Mouse (Mus musculus): Measurements from ENCODE around the gene Lemd1. TPM values are rescaled to one million over a fixed set of nuclear protein-coding genes. Genes with fewer than 3 reads are reported as not detected.
"Not testable (repeated sequence)": the region's sequence is repeated elsewhere in the genome, so short reads cannot be mapped to it uniquely, and the experiment has no call there.

The Lemd1 gene
- polyA plus RNA-seq, 2 experiments: not detected

DNA sequence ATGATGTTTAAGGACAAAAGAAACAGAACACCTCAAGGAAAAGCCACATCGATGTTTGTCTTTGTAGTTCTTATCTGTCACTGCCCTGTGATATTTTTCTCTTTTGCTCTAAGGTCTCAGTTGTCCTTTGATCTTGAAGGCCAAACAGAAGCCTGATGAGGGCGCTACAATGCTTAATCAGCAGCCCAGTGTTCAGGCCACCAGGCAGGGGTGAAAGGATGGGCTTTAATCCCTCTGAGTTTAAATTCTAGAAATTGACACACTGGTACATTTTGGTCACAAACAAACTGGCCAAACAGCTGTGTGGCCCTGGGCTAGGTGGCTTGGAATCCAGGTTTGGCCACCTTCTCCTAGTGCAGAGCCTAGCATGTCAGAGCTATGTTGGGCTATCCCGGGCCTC lies 85.5 kb downstream of the Lemd1 start:
- 39% methylated on average over 3 of the region's 3 CpGs for WGBS (ENCODE audit: insufficient replicate concordance)
- no peak overlapping the region for H3K4me3 ChIP-seq (ENCODE audit: insufficient read depth in 1 of 2, low read depth in 2 of 2, low read length in 2 of 2)
- H3K9ac ChIP-seq (replicated peaks): no peak overlapping the region
- no peak for ATAC-seq (ENCODE audit: insufficient read depth)
- H3K4me2 ChIP-seq (ENCODE audit: low read depth): no peak overlapping the region
- H3K27me3 ChIP-seq (ENCODE audit: control insufficient read depth, insufficient read depth, low read length): no peaks in the 10 kb centered on the region
- H3K36me3 ChIP-seq (replicated peaks; ENCODE audit: control insufficient read depth, insufficient read depth, low read depth): no peaks in the 10 kb centered on the region
- no peak overlapping the region for H3K27ac ChIP-seq
- TF ChIP-seq CTCF (IDR thresholded peaks at IDR 0.05; ENCODE audit: low read depth) (no peak), EP300 (IDR thresholded peaks at IDR 0.05; ENCODE audit: low read depth) (no peak)
- H3K9me3 ChIP-seq (ENCODE audit: control insufficient read depth, low read length): no peaks in the 10 kb centered on the region
- no peaks in the 10 kb centered on the region for H3K4me1 ChIP-seq (replicated peaks; ENCODE audit: control insufficient read depth in 2 of 2, insufficient read depth in 2 of 2, low read length in 1 of 2)
- DNase-seq (ENCODE audit: low read depth in 3 of 3, low spot score in 3 of 3): no peak

DNA sequence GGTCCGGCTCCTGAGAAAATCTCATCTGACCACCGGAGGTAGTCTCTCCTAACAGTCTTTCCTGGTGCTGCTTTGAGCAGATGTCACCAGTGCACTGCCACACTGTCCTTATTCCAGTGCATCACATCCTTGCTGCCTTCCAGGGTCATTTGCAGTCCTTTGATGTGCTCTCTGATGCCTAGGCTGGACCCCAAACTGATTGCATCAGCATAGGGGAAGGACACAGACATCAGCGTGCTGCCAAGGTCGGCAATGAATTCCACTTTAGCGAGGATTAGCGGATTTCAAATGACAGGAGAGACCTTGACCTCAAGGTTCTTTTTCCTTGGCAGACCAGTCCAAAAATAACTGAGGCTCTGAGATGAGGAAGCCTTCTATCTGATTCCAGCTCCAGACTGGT lies 85.9 kb downstream of the Lemd1 start:
- H3K4me2 ChIP-seq (ENCODE audit: low read depth): no peak overlapping the region
- H3K27ac ChIP-seq: no peak overlapping the region
- 59% methylated on average over 6 of the region's 6 CpGs for WGBS (ENCODE audit: insufficient replicate concordance)
- no peaks in the 10 kb centered on the region for H3K36me3 ChIP-seq (replicated peaks; ENCODE audit: control insufficient read depth, insufficient read depth, low read depth)
- TF ChIP-seq CTCF (IDR thresholded peaks at IDR 0.05; ENCODE audit: low read depth) (no peak), EP300 (IDR thresholded peaks at IDR 0.05; ENCODE audit: low read depth) (no peak)
- no peak overlapping the region for H3K4me3 ChIP-seq (ENCODE audit: insufficient read depth in 1 of 2, low read depth in 2 of 2, low read length in 2 of 2)
- no peaks in the 10 kb centered on the region for H3K27me3 ChIP-seq (ENCODE audit: control insufficient read depth, insufficient read depth, low read length)
- no peak overlapping the region for H3K9ac ChIP-seq (replicated peaks)
- no peak for ATAC-seq (ENCODE audit: insufficient read depth)
- DNase-seq (ENCODE audit: low read depth in 3 of 3, low spot score in 3 of 3): no peak
- H3K4me1 ChIP-seq (replicated peaks; ENCODE audit: control insufficient read depth in 2 of 2, insufficient read depth in 2 of 2, low read length in 1 of 2): no peaks in the 10 kb centered on the region
- H3K9me3 ChIP-seq (ENCODE audit: control insufficient read depth, low read length): no peaks in the 10 kb centered on the region

DNA sequence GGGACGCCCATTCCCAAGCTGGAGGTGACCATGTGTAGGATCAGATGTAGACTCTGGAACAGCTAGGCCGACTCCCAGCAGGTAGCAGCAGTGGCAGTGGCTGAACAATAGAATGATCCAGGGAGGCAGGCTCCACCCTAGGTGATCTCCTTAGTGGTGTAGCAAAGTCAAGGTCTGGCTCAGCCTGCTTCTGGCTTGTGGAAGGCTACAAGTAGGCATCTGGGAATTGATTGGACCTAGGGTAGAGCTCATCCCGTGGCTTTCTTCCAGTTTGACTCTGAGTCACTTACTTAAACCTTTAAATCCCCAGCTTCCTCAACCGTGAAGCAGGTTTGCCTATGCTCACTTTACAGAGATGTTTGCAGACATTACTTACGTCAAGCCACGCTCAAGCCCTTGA lies 89.4 kb downstream of the Lemd1 start:
- not testable (repeated sequence) for ATAC-seq (ENCODE audit: insufficient read depth); H3K4me2 ChIP-seq (ENCODE audit: low read depth); H3K36me3 ChIP-seq (replicated peaks; ENCODE audit: control insufficient read depth, insufficient read depth, low read depth); H3K4me3 ChIP-seq (ENCODE audit: insufficient read depth in 1 of 2, low read depth in 2 of 2, low read length in 2 of 2); H3K4me1 ChIP-seq (replicated peaks; ENCODE audit: control insufficient read depth in 2 of 2, insufficient read depth in 2 of 2, low read length in 1 of 2); H3K27me3 ChIP-seq (ENCODE audit: control insufficient read depth, insufficient read depth, low read length); DNase-seq (ENCODE audit: low read depth in 3 of 3, low spot score in 3 of 3); H3K9me3 ChIP-seq (ENCODE audit: control insufficient read depth, low read length); H3K27ac ChIP-seq; H3K9ac ChIP-seq (replicated peaks)
- 58% methylated on average over 6 of the region's 6 CpGs for WGBS (ENCODE audit: insufficient replicate concordance)

DNA sequence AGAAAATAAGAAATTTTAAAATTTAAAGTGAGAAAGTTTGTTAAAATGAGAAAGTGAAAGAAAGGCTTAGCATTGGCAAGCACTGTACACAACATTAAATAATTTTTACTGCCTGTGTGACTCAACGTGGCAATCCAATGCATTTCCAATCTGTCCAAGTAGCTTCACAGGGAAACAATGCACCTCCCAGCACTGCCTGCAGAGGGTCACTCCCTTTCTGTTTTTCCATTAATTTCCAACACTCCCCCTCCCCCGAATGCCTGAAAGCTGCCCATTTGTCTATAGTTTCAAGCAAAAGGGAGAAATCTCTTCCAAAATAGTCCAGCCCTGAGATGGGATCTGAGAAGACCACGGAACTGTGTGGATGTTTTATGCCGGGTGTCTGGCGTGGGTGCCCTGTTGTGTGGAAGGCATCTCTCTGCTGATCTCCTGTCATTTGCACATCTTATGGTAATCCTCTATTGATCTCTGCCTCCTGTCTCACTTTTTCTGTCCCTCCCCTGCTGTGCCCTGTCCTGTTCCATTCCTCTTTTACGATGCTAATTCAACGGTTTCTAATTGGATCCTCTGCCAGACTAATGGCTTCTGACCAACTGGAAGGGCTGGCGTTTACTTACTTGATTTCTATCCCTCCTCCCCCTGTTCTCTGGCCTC lies 90.4 kb downstream of the Lemd1 start:
- no peaks in the 10 kb centered on the region for H3K27me3 ChIP-seq (ENCODE audit: control insufficient read depth, insufficient read depth, low read length)
- H3K4me1 ChIP-seq (replicated peaks; ENCODE audit: control insufficient read depth in 2 of 2, insufficient read depth in 2 of 2, low read length in 1 of 2): no peaks in the 10 kb centered on the region
- TF ChIP-seq EP300 (IDR thresholded peaks at IDR 0.05; ENCODE audit: low read depth): no peak
- no peak for TF ChIP-seq CTCF (IDR thresholded peaks at IDR 0.05; ENCODE audit: low read depth)
- 34% methylated on average over 8 of the region's 8 CpGs for WGBS (ENCODE audit: insufficient replicate concordance)
- no peak for DNase-seq (ENCODE audit: low read depth in 3 of 3, low spot score in 3 of 3)
- ATAC-seq (ENCODE audit: insufficient read depth): no peak
- H3K27ac ChIP-seq: no peak overlapping the region
- H3K9me3 ChIP-seq (ENCODE audit: control insufficient read depth, low read length): no peaks in the 10 kb centered on the region
- H3K4me3 ChIP-seq (ENCODE audit: insufficient read depth in 1 of 2, low read depth in 2 of 2, low read length in 2 of 2): no peak overlapping the region
- no peak overlapping the region for H3K4me2 ChIP-seq (ENCODE audit: low read depth)
- no peaks in the 10 kb centered on the region for H3K36me3 ChIP-seq (replicated peaks; ENCODE audit: control insufficient read depth, insufficient read depth, low read depth)
- H3K9ac ChIP-seq (replicated peaks): no peak overlapping the region

DNA sequence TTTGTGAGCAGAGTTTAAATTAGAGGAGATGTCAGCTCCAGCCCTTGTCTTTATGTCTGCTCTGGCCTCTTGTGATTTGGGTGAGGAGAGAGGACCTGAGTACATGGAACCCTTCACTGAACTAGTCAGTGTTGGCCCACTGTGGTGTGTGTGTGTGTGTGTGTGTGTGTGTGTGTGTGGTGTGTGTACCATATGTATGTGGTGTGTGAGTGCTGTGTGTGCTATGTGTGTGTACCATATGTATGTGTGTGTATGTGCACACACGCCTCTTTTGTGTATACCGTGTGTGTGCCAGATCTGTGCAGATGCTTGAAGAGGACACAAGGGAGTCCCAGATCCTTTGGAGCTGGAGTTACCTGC lies 90.9 kb downstream of the Lemd1 start:
- DNase-seq (ENCODE audit: low read depth in 3 of 3, low spot score in 3 of 3) (no peak), ATAC-seq (ENCODE audit: insufficient read depth) (no peak)
- no peaks in the 10 kb centered on the region for H3K9me3 ChIP-seq (ENCODE audit: control insufficient read depth, low read length)
- WGBS (ENCODE audit: insufficient replicate concordance): 82% methylated on average over 2 of the region's 2 CpGs
- H3K36me3 ChIP-seq (replicated peaks; ENCODE audit: control insufficient read depth, insufficient read depth, low read depth): no peaks in the 10 kb centered on the region
- no peak overlapping the region for H3K9ac ChIP-seq (replicated peaks)
- no peak overlapping the region for H3K27ac ChIP-seq
- TF ChIP-seq EP300 (IDR thresholded peaks at IDR 0.05; ENCODE audit: low read depth) (no peak), CTCF (IDR thresholded peaks at IDR 0.05; ENCODE audit: low read depth) (no peak)
- no peak overlapping the region for H3K4me3 ChIP-seq (ENCODE audit: insufficient read depth in 1 of 2, low read depth in 2 of 2, low read length in 2 of 2)
- H3K27me3 ChIP-seq (ENCODE audit: control insufficient read depth, insufficient read depth, low read length): no peaks in the 10 kb centered on the region
- no peaks in the 10 kb centered on the region for H3K4me1 ChIP-seq (replicated peaks; ENCODE audit: control insufficient read depth in 2 of 2, insufficient read depth in 2 of 2, low read length in 1 of 2)
- no peak overlapping the region for H3K4me2 ChIP-seq (ENCODE audit: low read depth)

Measured in liver, embryonic 14.5 days (tissue).